Mouse (Mus musculus) limb, embryonic 14.5 days (tissue): ENCODE data around the gene Runx1. TPM values are rescaled to one million over a fixed set of nuclear protein-coding genes. Genes with fewer than 3 reads are reported as not detected.

Experiments used
- ATAC-seq: fragments of 200-750 bp; cut with Nextera tagmentation; 2 replicates; pipeline ENCODE4 v1.8.0; 2017; ENCODE audit warnings: low read depth, moderate number of reproducible peaks, moderate TSS enrichment; ENCODE audit not compliant: low FRiP score
- DNase-seq: peaks from one replicate; pipeline ENCODE4 v3.0.0-alpha.2; 2015; ENCODE audit warnings: low spot score
- H3K27ac ChIP-seq: fragments of 300-500 bp; sonication (generic); replicated peaks from 2 replicates; pipeline ENCODE4 v1.5.1; 2014; ENCODE audit warnings: low read depth, mild to moderate bottlenecking, low read length, moderate library complexity, mixed read lengths
- H3K27me3 ChIP-seq: fragments of 300-500 bp; sonication (generic); 2 replicates; pipeline ENCODE4 v1.6.1; 2014; ENCODE audit warnings: low read length, mixed read lengths; ENCODE audit not compliant: control insufficient read depth, insufficient read depth
- H3K36me3 ChIP-seq: fragments of 300-500 bp; sonication (generic); 2 replicates; pipeline ENCODE4 v1.6.1; 2014; ENCODE audit warnings: mild to moderate bottlenecking, low read length, moderate library complexity, mixed read lengths; ENCODE audit not compliant: control insufficient read depth, insufficient read depth
- H3K4me1 ChIP-seq: fragments of 300-500 bp; sonication (generic); 2 replicates; pipeline ENCODE4 v1.6.1; 2014; ENCODE audit warnings: antibody characterized with exemption, low read length, mixed read lengths; ENCODE audit not compliant: control insufficient read depth, insufficient read depth
- H3K4me2 ChIP-seq: fragments of 300-500 bp; sonication (generic); replicated peaks from 2 replicates; pipeline ENCODE4 v1.6.1; 2014; ENCODE audit warnings: low read depth, mild to moderate bottlenecking, low read length, moderate library complexity; ENCODE audit not compliant: severe bottlenecking
- H3K4me3 ChIP-seq: fragments of 300-500 bp; sonication (generic); replicated peaks from 2 replicates; pipeline ENCODE4 v1.5.1; 2014; ENCODE audit warnings: low read length
- H3K9ac ChIP-seq: fragments of 300-500 bp; sonication (generic); 2 replicates; pipeline ENCODE4 v1.6.1; 2014; ENCODE audit warnings: mild to moderate bottlenecking, low read depth, low read length, moderate library complexity; ENCODE audit not compliant: severe bottlenecking
- H3K9me3 ChIP-seq: fragments of 300-500 bp; sonication (generic); 2 replicates; pipeline ENCODE4 v1.6.1; 2016; ENCODE audit warnings: low read length; ENCODE audit not compliant: control insufficient read depth
- POLR2A ChIP-seq: fragments of 200-500 bp; IDR thresholded peaks from 2 replicates; pipeline ENCODE4 v1.8.0; 2012; ENCODE audit warnings: inconsistent platforms, mild to moderate bottlenecking, moderate library complexity, borderline replicate concordance; ENCODE audit not compliant: insufficient read depth, insufficient read length; ENCODE audit errors: extremely low read depth
- WGBS: fragments of 180-500 bp; shearing (Covaris S2); extraction: QIAGEN DNeasy Blood & Tissue Kit; methylation state at CpG from one replicate; pipeline ENCODE4 v1.1.7; 2014; 5-methylcytosine and 5-hydroxymethylcytosine counted together
- polyA plus RNA-seq, 2 experiments: library from polyadenylated mRNA; depleted of rRNA in 1 of 2; stranded (reverse) in 1 of 2; unstranded in 1 of 2; fragments of >200 nt; fragmentation: Nextera tagmentation in 1 of 2; extraction: Ambion mirVana in 1 of 2; gene quantifications; 2 replicates each; pipeline versions ENCODE4 v1.2.1 to v1.2.3; 2012 to 2014

Gene Runx1
- polyA plus RNA-seq, 2 experiments, result 5.2 to 5.5 TPM

- no peak overlapping the region for H3K4me2 ChIP-seq
- ATAC-seq (no peak), DNase-seq (no peak)
- H3K9me3 ChIP-seq, result no peaks in the 10 kb centered on the region
- no peak overlapping the region for H3K9ac ChIP-seq
- H3K27ac ChIP-seq, result no peak overlapping the region
- no peak for TF ChIP-seq POLR2A
- H3K27me3 ChIP-seq, result no peaks in the 10 kb centered on the region
- H3K36me3 ChIP-seq, result no peaks in the 10 kb centered on the region
- WGBS, result 45% methylated on average over 14 of the region's 14 CpGs
- H3K4me3 ChIP-seq, result no peak overlapping the region
- H3K4me1 ChIP-seq, result peaks cover 9% of the 10 kb centered on the region
Measured at GRCm38 (mm10) chr16:92821938-92822629, 3.9 kb downstream of the Runx1 start.

- Histone ChIP-seq H3K27me3 (no peaks in the 10 kb centered on the region), H3K4me3 (no peak overlapping the region), H3K9me3 (no peaks in the 10 kb centered on the region), H3K27ac (no peak overlapping the region), H3K4me2 (no peak overlapping the region), H3K4me1 (peaks cover 9% of the 10 kb centered on the region), H3K36me3 (no peaks in the 10 kb centered on the region), H3K9ac (no peak overlapping the region)
- DNase-seq (no peak), ATAC-seq (no peak)
- no peak for TF ChIP-seq POLR2A
- WGBS, result 35% methylated on average over 5 of the region's 5 CpGs
Measured at GRCm38 (mm10) chr16:92821596-92821937, 4.4 kb downstream of the Runx1 start.

GRCm38 (mm10) chr16:92820451-92820850 lies 5.5 kb downstream of the Runx1 start:
- TF ChIP-seq POLR2A, result no peak
- no peak for ATAC-seq
- Histone ChIP-seq H3K27ac (no peak overlapping the region), H3K9ac (no peak overlapping the region), H3K9me3 (no peaks in the 10 kb centered on the region), H3K36me3 (no peaks in the 10 kb centered on the region), H3K4me1 (peaks cover 9% of the 10 kb centered on the region), H3K4me3 (no peak overlapping the region), H3K27me3 (no peaks in the 10 kb centered on the region), H3K4me2 (no peak overlapping the region)
- WGBS, result 75% methylated on average over 6 of the region's 6 CpGs
- DNase-seq, result no peak

GRCm38 (mm10) chr16:92818480-92819269 lies 7.3 kb downstream of the Runx1 start:
- no peak for ATAC-seq
- Histone ChIP-seq H3K27me3 (no peaks in the 10 kb centered on the region), H3K4me1 (peaks cover 9% of the 10 kb centered on the region), H3K9me3 (no peaks in the 10 kb centered on the region), H3K27ac (no peak overlapping the region), H3K9ac (no peak overlapping the region), H3K4me3 (no peak overlapping the region), H3K36me3 (no peaks in the 10 kb centered on the region), H3K4me2 (no peak overlapping the region)
- WGBS, result 83% methylated on average over 8 of the region's 8 CpGs
- no peak for TF ChIP-seq POLR2A
- DNase-seq, result no peak

- Histone ChIP-seq H3K36me3 (no peaks in the 10 kb centered on the region), H3K9me3 (no peaks in the 10 kb centered on the region), H3K4me2 (no peak overlapping the region), H3K4me3 (no peak overlapping the region), H3K9ac (no peak overlapping the region), H3K27me3 (no peaks in the 10 kb centered on the region), H3K4me1 (0 out of 2 replicates have a peak, but pooled peaks cover 4% of the 10 kb centered on the region), H3K27ac (no peak overlapping the region)
- no peak for ATAC-seq
- no peak for TF ChIP-seq POLR2A
- 92% methylated on average over 7 of the region's 7 CpGs for WGBS
- no peak for DNase-seq
Measured at GRCm38 (mm10) chr16:92816092-92816491, 9.9 kb downstream of the Runx1 start.
